Mouse (Mus musculus): ENCODE results near the gene Npr1. TPM values are rescaled to one million over a fixed set of nuclear protein-coding genes. Genes with fewer than 3 reads are reported as not detected.

Npr1 gene
- polyA plus RNA-seq, 1 experiment, result 0.04 TPM

- Histone ChIP-seq H3K9me3 (ENCODE audit: control insufficient read depth, low read length) (no peaks in the 10 kb centered on the region), H3K4me3 (replicated peaks) (peak overlapping the region; percentile 75), H3K36me3 (ENCODE audit: control insufficient read depth) (peaks cover 12% of the 10 kb centered on the region), H3K4me1 (ENCODE audit: control insufficient read depth) (peaks cover 60% of the 10 kb centered on the region), H3K27me3 (ENCODE audit: control insufficient read depth) (no peaks in the 10 kb centered on the region)
- TF ChIP-seq GATA1 (IDR thresholded peaks at IDR 0.05; ENCODE audit: low read length) (no peak), TAL1 (IDR thresholded peaks at IDR 0.05; ENCODE audit: low read length) (no peak)
Measured at GRCm38 (mm10) chr3:90432811-90433219, 32.9 kb downstream of the Npr1 start.

GRCm38 (mm10) chr3:90432348-90432747, 33.3 kb downstream of the Npr1 start:
- Histone ChIP-seq H3K27me3 (ENCODE audit: control insufficient read depth) (no peaks in the 10 kb centered on the region), H3K4me1 (ENCODE audit: control insufficient read depth) (peaks cover 63% of the 10 kb centered on the region), H3K36me3 (ENCODE audit: control insufficient read depth) (peaks cover 12% of the 10 kb centered on the region), H3K4me3 (replicated peaks) (peak overlapping the region; percentile 75), H3K9me3 (ENCODE audit: control insufficient read depth, low read length) (no peaks in the 10 kb centered on the region)
- TF ChIP-seq TAL1 (IDR thresholded peaks at IDR 0.05; ENCODE audit: low read length), result no peak
- no peak for TF ChIP-seq GATA1 (IDR thresholded peaks at IDR 0.05; ENCODE audit: low read length)

GRCm38 (mm10) chr3:90429576-90429975, 36.1 kb downstream of the Npr1 start:
- Histone ChIP-seq H3K9me3 (ENCODE audit: control insufficient read depth, low read length) (no peaks in the 10 kb centered on the region), H3K4me3 (replicated peaks) (no peak overlapping the region), H3K27me3 (ENCODE audit: control insufficient read depth) (no peaks in the 10 kb centered on the region), H3K4me1 (ENCODE audit: control insufficient read depth) (peaks cover 71% of the 10 kb centered on the region), H3K36me3 (ENCODE audit: control insufficient read depth) (peaks cover 16% of the 10 kb centered on the region)
- no peak for TF ChIP-seq GATA1 (IDR thresholded peaks at IDR 0.05; ENCODE audit: low read length)
- TF ChIP-seq TAL1 (IDR thresholded peaks at IDR 0.05; ENCODE audit: low read length), result no peak

GRCm38 (mm10) chr3:90428186-90428585, 37.5 kb downstream of the Npr1 start:
- TF ChIP-seq TAL1 (IDR thresholded peaks at IDR 0.05; ENCODE audit: low read length) (no peak), GATA1 (IDR thresholded peaks at IDR 0.05; ENCODE audit: low read length) (no peak)
- Histone ChIP-seq H3K36me3 (ENCODE audit: control insufficient read depth) (peaks cover 27% of the 10 kb centered on the region), H3K4me1 (ENCODE audit: control insufficient read depth) (peaks cover 67% of the 10 kb centered on the region), H3K9me3 (ENCODE audit: control insufficient read depth, low read length) (no peaks in the 10 kb centered on the region), H3K4me3 (replicated peaks) (no peak overlapping the region), H3K27me3 (ENCODE audit: control insufficient read depth) (no peaks in the 10 kb centered on the region)

GRCm38 (mm10) chr3:90427574-90427973, 38.1 kb downstream of the Npr1 start:
- Histone ChIP-seq H3K4me1 (ENCODE audit: control insufficient read depth) (peaks cover 62% of the 10 kb centered on the region), H3K4me3 (replicated peaks) (no peak overlapping the region), H3K9me3 (ENCODE audit: control insufficient read depth, low read length) (no peaks in the 10 kb centered on the region), H3K36me3 (ENCODE audit: control insufficient read depth) (peaks cover 33% of the 10 kb centered on the region), H3K27me3 (ENCODE audit: control insufficient read depth) (no peaks in the 10 kb centered on the region)
- TF ChIP-seq TAL1 (IDR thresholded peaks at IDR 0.05; ENCODE audit: low read length) (no peak), GATA1 (IDR thresholded peaks at IDR 0.05; ENCODE audit: low read length) (no peak)

- TF ChIP-seq TAL1 (IDR thresholded peaks at IDR 0.05; ENCODE audit: low read length), result no peak
- no peak for TF ChIP-seq GATA1 (IDR thresholded peaks at IDR 0.05; ENCODE audit: low read length)
- H3K9me3 ChIP-seq (ENCODE audit: control insufficient read depth, low read length), result no peaks in the 10 kb centered on the region
- no peaks in the 10 kb centered on the region for H3K27me3 ChIP-seq (ENCODE audit: control insufficient read depth)
- peaks cover 42% of the 10 kb centered on the region for H3K4me1 ChIP-seq (ENCODE audit: control insufficient read depth)
- no peak overlapping the region for H3K4me3 ChIP-seq (replicated peaks)
- H3K36me3 ChIP-seq (ENCODE audit: control insufficient read depth), result peaks cover 50% of the 10 kb centered on the region
Measured at GRCm38 (mm10) chr3:90425499-90425898, 40.2 kb downstream of the Npr1 start.

GRCm38 (mm10) chr3:90423549-90423948, 42.1 kb downstream of the Npr1 start:
- H3K36me3 ChIP-seq (ENCODE audit: control insufficient read depth), result peaks cover 57% of the 10 kb centered on the region

GRCm38 (mm10) chr3:90420696-90421095, 45.0 kb downstream of the Npr1 start:
- Histone ChIP-seq H3K36me3 (ENCODE audit: control insufficient read depth) (peaks cover 72% of the 10 kb centered on the region), H3K9me3 (ENCODE audit: control insufficient read depth, low read length) (no peaks in the 10 kb centered on the region), H3K4me3 (replicated peaks) (no peak overlapping the region), H3K27me3 (ENCODE audit: control insufficient read depth) (no peaks in the 10 kb centered on the region), H3K4me1 (ENCODE audit: control insufficient read depth) (peaks cover 12% of the 10 kb centered on the region)
- TF ChIP-seq GATA1 (IDR thresholded peaks at IDR 0.05; ENCODE audit: low read length), result no peak
- TF ChIP-seq TAL1 (IDR thresholded peaks at IDR 0.05; ENCODE audit: low read length), result no peak

More at GRCm38 (mm10) chr3:90423549-90423948, 42.1 kb downstream of the Npr1 start:
- no peaks in the 10 kb centered on the region for H3K27me3 ChIP-seq (ENCODE audit: control insufficient read depth)
- H3K4me3 ChIP-seq (replicated peaks), result no peak overlapping the region
- TF ChIP-seq GATA1 (IDR thresholded peaks at IDR 0.05; ENCODE audit: low read length) (no peak), TAL1 (IDR thresholded peaks at IDR 0.05; ENCODE audit: low read length) (no peak)
- no peaks in the 10 kb centered on the region for H3K9me3 ChIP-seq (ENCODE audit: control insufficient read depth, low read length)
- peaks cover 24% of the 10 kb centered on the region for H3K4me1 ChIP-seq (ENCODE audit: control insufficient read depth)

- H3K36me3 ChIP-seq (ENCODE audit: control insufficient read depth), result peaks cover 94% of the 10 kb centered on the region
- no peak overlapping the region for H3K4me3 ChIP-seq (replicated peaks)
- no peaks in the 10 kb centered on the region for H3K27me3 ChIP-seq (ENCODE audit: control insufficient read depth)
- H3K4me1 ChIP-seq (ENCODE audit: control insufficient read depth), result no peaks in the 10 kb centered on the region; the same call in 1 of the 2 replicates
- H3K9me3 ChIP-seq (ENCODE audit: control insufficient read depth, low read length), result no peaks in the 10 kb centered on the region
- no peak for TF ChIP-seq GATA1 (IDR thresholded peaks at IDR 0.05; ENCODE audit: low read length)
- no peak for TF ChIP-seq TAL1 (IDR thresholded peaks at IDR 0.05; ENCODE audit: low read length)
Measured at GRCm38 (mm10) chr3:90413011-90413396, 52.7 kb downstream of the Npr1 start.

Data from erythroblast, embryonic 14.5 days (primary cell).